Mouse (Mus musculus): ENCODE measurements around the gene Ldoc1. TPM values are rescaled to one million over a fixed set of nuclear protein-coding genes. Genes with fewer than 3 reads are reported as not detected.

The Ldoc1 gene
- total RNA-seq (2015; ENCODE audit: low replicate concordance) (not detected in 2 replicates), total RNA-seq (2017; ENCODE audit: low replicate concordance) (not detected in 2 replicates)

DNA sequence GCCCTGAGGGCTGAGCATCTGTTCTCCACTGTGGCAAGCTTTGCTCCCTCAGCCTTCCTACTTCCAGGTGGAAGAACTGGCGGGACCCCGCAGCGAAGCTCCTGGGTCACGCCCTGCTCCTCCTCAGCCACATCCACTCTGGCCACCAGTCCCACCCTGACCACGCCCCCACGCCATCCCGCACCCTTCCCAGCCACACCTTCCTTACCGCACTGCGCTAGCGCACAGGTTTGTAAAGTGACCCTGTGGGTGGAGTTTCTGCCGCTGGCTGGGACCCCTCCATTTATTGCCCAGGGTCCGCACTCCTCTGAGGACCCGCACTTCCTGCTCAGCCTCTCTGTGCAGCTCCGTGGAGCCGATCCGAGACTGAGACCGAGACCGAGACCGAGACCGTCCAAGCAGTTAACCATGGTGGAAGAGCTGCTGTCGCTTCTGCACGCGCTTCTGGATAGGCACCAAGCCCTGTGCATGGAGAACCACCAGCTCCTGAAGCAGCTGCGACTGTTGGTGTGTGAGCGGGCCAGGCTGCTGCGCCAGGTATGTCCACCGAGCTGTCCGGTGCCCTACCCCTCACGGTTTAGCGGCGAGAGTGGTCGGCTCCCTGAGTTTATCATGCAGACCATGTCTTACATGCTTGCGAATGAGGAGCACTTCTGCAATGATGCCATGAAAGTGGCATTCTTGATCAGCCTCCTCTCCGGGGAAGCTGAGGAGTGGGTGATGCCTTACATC lies at the start of gene Ldoc1:
Gene Ldoc1 (plus strand): TSS at position 196 of the 732 bp plus-strand sequence.
- ATAC-seq (replicated peaks; ENCODE audit: low FRiP score, poor library complexity, severe bottlenecking) = no peak

GRCm38 (mm10) chrX:61710131-61710530 lies 834 bp downstream of the Ldoc1 start:
- no peak for ATAC-seq (replicated peaks; ENCODE audit: low FRiP score, poor library complexity, severe bottlenecking)

- no peak for ATAC-seq (replicated peaks; ENCODE audit: low FRiP score, poor library complexity, severe bottlenecking)
These were observed 13.2 kb downstream of the Ldoc1 start for GRCm38 (mm10) chrX:61722281-61723028.

GRCm38 (mm10) chrX:61723029-61723980 lies 14.0 kb downstream of the Ldoc1 start:
- no peak for ATAC-seq (replicated peaks; ENCODE audit: low FRiP score, poor library complexity, severe bottlenecking)

DNA sequence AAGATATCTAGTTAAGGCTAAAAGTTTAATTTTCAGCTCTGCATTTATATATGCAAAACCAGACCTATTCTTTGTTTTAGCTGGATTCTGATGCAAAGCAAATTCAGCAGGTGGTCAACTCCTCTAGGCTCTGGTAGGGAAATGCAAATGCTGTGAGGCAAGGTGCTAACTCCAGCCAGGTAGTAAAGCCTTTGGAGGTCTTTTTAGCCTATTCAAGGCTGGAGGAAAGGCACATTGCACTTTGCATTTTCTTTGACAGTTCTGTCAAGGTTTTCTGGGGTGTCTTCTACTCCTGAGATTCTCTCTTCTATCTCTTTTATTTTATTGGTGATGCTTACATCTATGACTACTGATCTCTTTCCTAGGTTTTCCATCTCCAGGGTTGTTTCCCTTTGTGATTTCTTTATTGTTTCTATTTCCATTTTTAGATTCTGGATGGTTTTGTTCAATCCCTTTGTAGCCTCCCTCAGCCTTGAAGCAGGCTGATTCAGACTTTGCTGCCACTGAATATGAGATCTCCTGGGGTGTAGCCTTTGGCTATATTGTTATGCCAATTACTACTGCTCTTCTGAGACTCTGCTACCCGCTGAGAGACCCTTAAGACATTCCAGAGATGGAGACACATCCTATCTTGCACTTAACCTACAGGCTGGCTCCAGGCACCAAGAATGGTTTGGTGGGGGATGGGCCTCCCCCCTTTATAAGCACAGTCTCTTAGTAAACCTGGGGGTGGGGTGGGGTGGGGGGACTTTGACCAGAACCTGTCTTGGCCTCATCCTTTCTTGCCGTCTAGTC lies 18.4 kb downstream of the Ldoc1 start:
- ATAC-seq (replicated peaks; ENCODE audit: low FRiP score, poor library complexity, severe bottlenecking) = no peak

Measured in erythroblast, adult 5-6 weeks (primary cell).